Mouse (Mus musculus): Measurements from ENCODE around the gene Pgs1.

The Pgs1 gene

GRCm38 (mm10) chr11:118003176-118003575 is 17.1 kb downstream of the Pgs1 start:
- no peak for DNase-seq (ENCODE audit: low spot score)

- DNase-seq (ENCODE audit: low spot score), result no peak
Observed at GRCm38 (mm10) chr11:118003718-118004117, 17.6 kb downstream of the Pgs1 start.

GRCm38 (mm10) chr11:118004217-118004616 is 18.1 kb downstream of the Pgs1 start:
- DNase-seq (ENCODE audit: low spot score), result no peak

GRCm38 (mm10) chr11:118007460-118008143 is 21.5 kb downstream of the Pgs1 start:
- no peak for DNase-seq (ENCODE audit: low spot score)

GRCm38 (mm10) chr11:118008144-118008805 is 22.2 kb downstream of the Pgs1 start:
- no peak for DNase-seq (ENCODE audit: low spot score)

- DNase-seq (ENCODE audit: low spot score), result no peak
Observed at GRCm38 (mm10) chr11:118008843-118009242, 22.8 kb downstream of the Pgs1 start.

GRCm38 (mm10) chr11:118009865-118010571 is 23.9 kb downstream of the Pgs1 start:
- DNase-seq (ENCODE audit: low spot score), result no peak

GRCm38 (mm10) chr11:118012595-118012994 is 26.5 kb downstream of the Pgs1 start:
- DNase-seq (ENCODE audit: low spot score), result no peak

- DNase-seq (ENCODE audit: low spot score), result no peak
Observed at GRCm38 (mm10) chr11:118013339-118013738, 27.2 kb downstream of the Pgs1 start.

- no peak for DNase-seq (ENCODE audit: low spot score)
Observed at GRCm38 (mm10) chr11:118014391-118014995, 28.4 kb downstream of the Pgs1 start.

- DNase-seq (ENCODE audit: low spot score), result no peak
Observed at GRCm38 (mm10) chr11:118015381-118016145, 29.5 kb downstream of the Pgs1 start.

GRCm38 (mm10) chr11:118018328-118018727 is 32.2 kb downstream of the Pgs1 start:
- DNase-seq (ENCODE audit: low spot score), result no peak

- peak; percentile 30 for DNase-seq (ENCODE audit: low spot score)
Observed at GRCm38 (mm10) chr11:118021806-118022205, 35.7 kb downstream of the Pgs1 start.

- DNase-seq (ENCODE audit: low spot score), result no peak
Observed at GRCm38 (mm10) chr11:118023475-118023874, 37.4 kb downstream of the Pgs1 start.

GRCm38 (mm10) chr11:118024111-118024510 is 38.0 kb downstream of the Pgs1 start:
- no peak for DNase-seq (ENCODE audit: low spot score)

GRCm38 (mm10) chr11:118029170-118029569 is 43.1 kb downstream of the Pgs1 start:
- DNase-seq (ENCODE audit: low spot score), result no peak

GRCm38 (mm10) chr11:118031134-118031533 is 45.0 kb downstream of the Pgs1 start:
- DNase-seq (ENCODE audit: low spot score), result no peak

- DNase-seq (ENCODE audit: low spot score), result no peak
Observed at GRCm38 (mm10) chr11:118034395-118034794, 48.3 kb downstream of the Pgs1 start.

GRCm38 (mm10) chr11:118035068-118035467 is 49.0 kb downstream of the Pgs1 start:
- no peak for DNase-seq (ENCODE audit: low spot score)

- DNase-seq (ENCODE audit: low spot score), result no peak
Observed at GRCm38 (mm10) chr11:118042791-118043190, 56.7 kb downstream of the Pgs1 start.

- DNase-seq (ENCODE audit: low spot score), result peak; percentile 40
Observed at GRCm38 (mm10) chr11:118043293-118043907, 57.3 kb downstream of the Pgs1 start.

Measured in testis, postnatal 14 days (tissue).